Mouse (Mus musculus) kidney, adult 2 months (tissue): ENCODE results near the gene Wfdc8.
A peak's percentile ranks its signal among the peaks of the same experiment; 100 is the strongest.

ENCODE experiments used
- CTCF ChIP-seq: fragments of 200-500 bp; conservative IDR thresholded peaks from 2 replicates; pipeline ENCODE4 v1.5.1; 2011; ENCODE audit warnings: low read depth, mild to moderate bottlenecking, control low read depth, low read length, moderate library complexity, mixed read lengths; ENCODE audit not compliant: insufficient read depth, insufficient read length
- POLR2A ChIP-seq: fragments of 200-500 bp; IDR thresholded peaks from one replicate; pipeline ENCODE4 v1.6.1; 2011; ENCODE audit warnings: low read depth, low read length, control low read depth

DNA sequence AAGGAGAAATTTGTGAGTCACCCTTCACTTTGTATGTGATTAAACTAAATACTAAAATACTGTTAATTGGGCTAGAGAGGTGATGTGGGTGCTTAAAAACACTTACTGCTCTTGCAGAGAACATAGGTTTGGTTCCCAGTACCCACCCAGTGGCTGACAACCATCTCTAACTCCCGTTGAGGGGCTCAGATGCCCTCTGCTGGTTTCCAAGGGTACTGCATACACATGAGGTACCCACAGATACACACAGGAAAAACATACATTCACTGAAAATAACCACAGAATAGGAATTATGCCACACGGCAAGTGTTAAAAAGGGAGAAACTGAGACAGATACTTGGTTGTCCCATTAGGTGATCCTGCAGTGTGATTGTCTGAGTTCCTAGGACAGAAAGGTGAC, 46.4 kb downstream of the Wfdc8 start:
- TF ChIP-seq CTCF, result 0 out of 2 replicates have a peak, but pooled peaks have one; percentile 9
- TF ChIP-seq POLR2A, result no peak
